Mouse (Mus musculus) heart, adult 11 months (tissue): Measurements from ENCODE around the gene Ccdc62.
A peak's percentile ranks its signal among the peaks of the same experiment; 100 is the strongest.

Experiments used
- DNase-seq: peaks from one replicate; pipeline ENCODE4 v3.0.0; 2022

Ccdc62 gene

GRCm38 (mm10) chr5:124004356-124005150, 74.1 kb downstream of the Ccdc62 start:
- DNase-seq = peak; percentile 92

DNA sequence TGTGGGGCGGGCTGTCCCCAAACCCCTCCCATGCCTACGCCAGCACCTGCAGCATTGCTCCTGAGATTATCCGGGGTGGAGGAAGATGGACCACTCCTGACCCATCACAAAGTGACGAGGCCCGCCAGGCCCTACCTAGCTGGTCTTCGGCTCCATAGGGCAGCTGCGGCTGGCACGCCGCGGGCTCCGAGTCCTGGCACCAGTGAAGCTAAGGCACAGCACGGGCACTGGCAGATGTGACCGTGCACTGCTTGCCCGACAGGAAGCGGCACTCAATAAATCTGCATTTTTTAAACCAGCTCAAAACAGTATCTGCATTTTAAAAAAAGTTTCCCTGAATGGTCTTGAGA, 74.6 kb downstream of the Ccdc62 start:
- DNase-seq = no peak

DNA sequence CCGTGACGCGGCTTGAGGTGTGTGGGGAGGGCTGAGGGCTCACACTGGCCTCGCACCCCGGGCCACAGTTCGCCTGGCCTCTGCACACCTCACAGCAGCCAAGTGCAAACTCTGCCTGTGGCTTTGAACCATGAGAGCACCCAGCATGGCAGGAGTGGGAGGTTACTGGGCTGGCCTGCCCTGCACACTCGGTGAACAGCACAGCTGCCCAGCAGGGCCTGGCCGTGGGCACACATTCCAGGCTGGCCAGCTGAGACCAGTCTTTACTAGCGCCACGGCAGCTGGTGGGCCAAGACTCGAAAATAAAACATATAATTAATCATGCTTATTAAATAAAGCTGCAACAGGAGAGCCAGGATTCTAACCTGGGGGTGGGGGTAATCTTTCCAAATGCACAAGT, 75.1 kb downstream of the Ccdc62 start:
- DNase-seq = no peak

DNA sequence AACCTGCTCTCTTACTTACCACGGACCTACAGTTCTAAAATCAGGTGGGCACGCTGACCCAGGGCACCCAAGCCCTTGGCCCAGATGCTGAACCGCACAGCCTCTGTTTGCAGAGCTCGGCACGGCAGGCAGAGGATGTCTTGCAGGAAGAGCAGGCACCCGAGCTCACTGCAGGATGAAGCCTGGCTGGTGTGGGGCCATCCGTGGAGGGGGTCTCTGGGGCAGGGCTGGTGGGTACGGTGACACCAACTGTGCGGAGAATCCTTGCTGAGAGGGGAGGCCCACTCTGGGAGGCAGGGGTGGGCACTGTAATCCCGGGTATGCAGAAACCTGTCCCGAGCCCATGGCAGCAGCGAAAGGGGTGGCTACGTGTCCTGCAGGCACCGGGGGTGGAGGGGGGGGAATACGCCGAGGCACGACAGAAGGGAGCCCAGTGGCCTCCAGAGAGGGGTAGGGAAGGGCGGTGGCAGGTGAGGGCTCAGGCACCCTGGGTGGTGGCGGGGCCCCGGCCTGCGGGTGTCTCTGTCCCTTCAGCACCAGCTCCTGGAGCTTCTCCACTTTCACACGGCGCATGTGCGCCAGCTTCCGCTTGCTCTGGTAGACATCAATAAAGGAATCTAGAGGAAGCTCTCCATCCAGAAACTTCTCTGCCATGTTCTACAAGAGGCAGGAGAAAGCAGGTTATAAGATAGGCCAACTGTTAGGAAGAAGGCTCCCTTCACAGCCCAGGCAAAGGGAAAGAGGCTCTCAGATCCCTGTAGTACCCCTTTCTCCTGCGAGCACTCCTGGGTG, 75.8 kb downstream of the Ccdc62 start:
- peak; percentile 93 for DNase-seq

DNA sequence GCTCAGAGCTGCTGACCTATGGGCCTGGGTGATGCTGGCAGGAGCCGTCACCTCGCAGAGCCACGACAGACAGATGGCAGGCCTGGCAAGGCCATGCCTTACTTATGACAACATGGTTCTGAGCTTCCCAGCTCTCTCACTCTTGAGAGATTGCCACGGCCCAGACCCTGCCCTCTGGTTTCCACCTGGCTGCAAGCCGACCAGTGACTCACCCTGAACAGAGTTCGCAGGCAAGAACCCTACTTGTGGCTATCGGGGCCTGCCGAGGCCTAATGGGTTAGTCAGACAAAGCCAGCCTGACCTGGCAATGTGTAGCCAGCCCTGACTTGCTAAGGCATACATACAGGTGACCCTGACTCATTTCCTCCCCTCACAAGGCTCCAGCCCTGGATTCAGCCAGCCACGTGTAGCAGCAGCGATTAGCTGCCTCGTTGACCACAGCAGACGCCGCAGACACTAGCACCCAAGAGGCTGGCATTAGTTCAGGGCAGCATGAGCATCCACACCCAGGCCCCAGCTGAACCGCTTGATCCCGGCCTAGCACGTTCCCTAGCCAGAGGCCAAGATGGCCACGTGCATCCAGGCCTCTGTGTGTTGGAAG, 76.5 kb downstream of the Ccdc62 start:
- peak; percentile 96 for DNase-seq

- DNase-seq = no peak
Observed at GRCm38 (mm10) chr5:124010077-124010476, 79.6 kb downstream of the Ccdc62 start.

GRCm38 (mm10) chr5:124010910-124011655, 80.6 kb downstream of the Ccdc62 start:
- peak; percentile 97 for DNase-seq

GRCm38 (mm10) chr5:124011927-124012326, 81.4 kb downstream of the Ccdc62 start:
- DNase-seq = peak; percentile 95

DNA sequence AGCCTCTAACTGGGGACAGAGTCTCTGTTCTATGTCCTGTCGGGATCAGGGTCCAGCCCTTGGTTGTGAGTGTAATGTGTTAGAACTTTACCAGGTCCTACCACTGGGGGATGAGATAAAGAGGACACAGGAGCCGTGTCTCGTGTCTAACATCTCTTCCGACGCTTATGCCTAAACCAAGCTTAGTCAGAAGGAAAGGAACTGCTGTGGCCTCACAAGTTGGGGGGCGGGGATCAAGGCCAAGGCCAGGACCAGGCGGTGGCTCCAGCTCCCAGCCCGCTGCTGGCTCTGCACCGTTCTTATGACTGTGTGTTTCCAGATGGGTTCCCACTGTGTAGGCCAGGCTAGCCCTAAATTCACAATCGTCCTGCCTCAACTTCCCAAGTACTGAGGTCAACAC, 82.4 kb downstream of the Ccdc62 start:
- no peak for DNase-seq

DNA sequence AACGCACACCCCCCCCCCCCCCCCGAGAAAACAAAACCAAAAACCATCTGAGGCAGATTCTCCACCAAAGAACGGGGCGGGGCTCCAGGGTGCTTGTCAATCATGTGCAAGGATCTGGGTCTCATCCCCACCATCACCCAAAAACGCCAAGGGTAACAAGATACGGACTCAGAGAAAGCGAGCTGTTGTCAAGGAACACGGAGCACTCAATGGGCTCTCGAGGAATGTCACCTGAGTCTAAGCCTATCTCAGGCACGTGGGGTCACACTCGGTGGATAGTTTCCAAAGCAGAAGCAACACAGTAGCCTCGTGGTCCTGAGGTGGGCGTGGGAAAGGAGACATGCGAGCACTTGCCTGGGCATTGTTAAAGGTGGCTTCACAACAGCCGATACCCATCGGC, 83.3 kb downstream of the Ccdc62 start:
- DNase-seq = peak; percentile 89

GRCm38 (mm10) chr5:124014180-124014579, 83.7 kb downstream of the Ccdc62 start:
- DNase-seq = no peak

- peak; percentile 98 for DNase-seq
Observed at GRCm38 (mm10) chr5:124014791-124015251, 84.3 kb downstream of the Ccdc62 start.

DNA sequence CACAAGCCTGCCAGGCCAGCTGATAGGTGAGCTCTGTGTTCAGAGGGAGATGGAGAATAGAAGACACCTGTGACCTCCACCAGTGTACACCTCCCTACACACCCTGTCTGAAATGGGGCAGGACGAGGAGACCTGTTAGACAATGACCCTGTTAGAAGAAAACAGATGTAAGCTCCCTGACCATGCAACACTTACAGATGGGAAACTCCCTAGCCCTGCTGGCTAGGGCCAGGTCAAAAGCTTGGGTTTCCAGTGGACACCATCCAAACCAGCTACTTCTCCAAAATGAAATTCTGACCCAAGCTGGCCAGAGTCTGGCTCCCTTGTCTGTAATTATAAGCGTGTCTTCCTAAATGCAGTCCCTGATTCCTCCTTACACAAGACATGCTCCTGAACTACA, 85.2 kb downstream of the Ccdc62 start:
- peak; percentile 90 for DNase-seq

DNA sequence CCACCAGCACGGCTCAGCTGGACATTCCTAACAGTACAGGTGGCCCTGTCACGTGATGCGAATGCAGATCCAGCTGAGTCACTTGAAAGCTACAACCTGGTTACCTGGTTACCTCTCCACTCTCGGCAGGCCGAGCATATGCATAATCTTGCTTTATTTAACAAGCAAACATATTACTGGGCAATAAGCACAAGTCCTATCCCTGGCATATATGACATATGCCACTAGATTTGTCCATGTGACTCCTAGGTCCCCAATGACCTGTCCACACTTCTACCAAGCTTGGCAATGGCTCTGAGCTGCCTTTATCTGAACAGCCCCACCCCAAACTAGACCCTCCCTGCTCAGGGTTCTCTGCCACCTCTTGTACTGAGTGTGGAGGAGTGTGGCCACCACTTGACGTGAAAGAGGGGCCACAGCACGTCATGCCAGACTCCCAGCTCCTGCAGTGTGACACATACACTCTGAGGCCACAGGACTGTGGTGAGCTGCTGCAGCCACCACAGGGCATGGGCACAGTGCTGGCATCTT, 85.9 kb downstream of the Ccdc62 start:
- peak; percentile 90 for DNase-seq

- no peak for DNase-seq
Observed at GRCm38 (mm10) chr5:124017941-124018340, 87.5 kb downstream of the Ccdc62 start.

- peak; percentile 82 for DNase-seq
Observed at GRCm38 (mm10) chr5:124018651-124019050, 88.2 kb downstream of the Ccdc62 start.
